Mouse (Mus musculus) embryonic fibroblast, embryonic 13.5 days (primary cell): ENCODE data around the gene Vmn2r30.
"Not testable (repeated sequence)": the region's sequence is repeated elsewhere in the genome, so short reads cannot be mapped to it uniquely, and the experiment has no call there.

Experiments used
- CTCF ChIP-seq: IDR thresholded peaks from 2 replicates; pipeline ENCODE4 v1.5.1; 2011; ENCODE audit warnings: mild to moderate bottlenecking, control low read depth, low read length, moderate library complexity, borderline replicate concordance; ENCODE audit not compliant: insufficient read depth
- POLR2A ChIP-seq: IDR thresholded peaks from 2 replicates; pipeline ENCODE4 v1.6.1; 2011; ENCODE audit warnings: low read depth, mild to moderate bottlenecking, control low read depth, low read length, moderate library complexity

DNA sequence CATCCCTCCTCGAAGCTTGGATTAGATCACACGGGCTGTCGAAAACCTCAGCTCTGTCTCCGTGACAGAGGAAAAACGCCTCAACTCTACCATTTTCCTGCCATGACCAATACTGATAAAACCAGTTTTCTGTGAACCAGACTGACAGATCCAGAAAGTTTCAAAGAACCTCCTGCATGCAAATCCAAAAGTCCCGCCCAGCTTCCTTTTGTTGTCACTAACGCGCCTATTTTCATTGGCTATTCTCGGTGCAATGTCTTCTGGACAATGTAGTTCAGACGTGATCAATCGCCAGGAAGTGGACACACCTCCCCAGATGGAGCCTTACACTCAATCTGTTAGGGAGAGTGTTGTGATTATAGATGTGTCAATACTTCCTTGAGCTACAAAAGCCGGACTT lies 37.0 kb upstream of the Vmn2r30 start, which contains the start of gene Gm45783:
- TF ChIP-seq CTCF, POLR2A: not testable (repeated sequence)
